30 mouse cellular contexts compared by ENCODE assay signal in genomic region chr3:41317170-41317569, GRCm38 (mm10).
DNase-seq lines count a peak whose midpoint lies in the region; ATAC-seq and TF ChIP-seq lines count a peak whose summit lies in the region.
"Had no signal": no experiment of that assay in that cellular context is flagged by ENCODE, and none has a peak within 500 bp of the region (broad histone marks: within the 10 kb centered on the region; RNA-seq: fewer than 3 reads in every experiment).

No protein-coding gene starts in this region.

- no peak overlapping the region for H3K4me3 ChIP-seq in kidney, embryonic 15.5 days (replicated peaks)
- H3K4me3 ChIP-seq in limb, embryonic 13.5 days, result no peak overlapping the region
- no peak overlapping the region for H3K4me3 ChIP-seq in limb, embryonic 10.5 days
- no peak overlapping the region for H3K4me3 ChIP-seq in stomach, embryonic 14.5 days (ENCODE audit: low read depth, low read length)
- no peak overlapping the region for H3K4me3 ChIP-seq in stomach, postnatal 0 days (ENCODE audit: low read depth, low read length)
- H3K4me3 ChIP-seq: erythroblast, embryonic 14.5 days; forebrain, embryonic 12.5 days; heart, embryonic 12.5 days; hindbrain, embryonic 12.5 days; left cerebral cortex, adult 2 months; liver, embryonic 13.5 days had no signal

- no peak overlapping the region for H3K27ac ChIP-seq in kidney, embryonic 15.5 days
- H3K27ac ChIP-seq in limb, embryonic 13.5 days, result no peak overlapping the region
- no peak overlapping the region for H3K27ac ChIP-seq in limb, embryonic 10.5 days
- no peak overlapping the region for H3K27ac ChIP-seq in stomach, embryonic 14.5 days (ENCODE audit: low read length)
- no peak overlapping the region for H3K27ac ChIP-seq in stomach, postnatal 0 days (replicated peaks)
- H3K27ac ChIP-seq: forebrain, embryonic 12.5 days; hindbrain, embryonic 12.5 days; left cerebral cortex, adult 2 months; liver, embryonic 13.5 days; macrophage had no signal

- H3K9ac ChIP-seq in kidney, embryonic 15.5 days, result no peak overlapping the region
- no peak overlapping the region for H3K9ac ChIP-seq in limb, embryonic 13.5 days
- no peak overlapping the region for H3K9ac ChIP-seq in stomach, embryonic 14.5 days (replicated peaks; ENCODE audit: low read depth, low read length)
- no peak overlapping the region for H3K9ac ChIP-seq in stomach, postnatal 0 days (ENCODE audit: low read length)
- H3K9ac ChIP-seq: forebrain, embryonic 12.5 days; heart, embryonic 12.5 days; hindbrain, embryonic 12.5 days; liver, embryonic 13.5 days had no signal

- H3K27me3 ChIP-seq in kidney, embryonic 15.5 days, result no peaks in the 10 kb centered on the region
- H3K27me3 ChIP-seq in limb, embryonic 13.5 days, result peaks cover 32% of the 10 kb centered on the region
- H3K27me3 ChIP-seq in limb, embryonic 10.5 days (ENCODE audit: low read depth, poor library complexity, severe bottlenecking), result 0 out of 2 replicates have a peak, but pooled peaks cover 5% of the 10 kb centered on the region
- H3K27me3 ChIP-seq in stomach, embryonic 14.5 days (ENCODE audit: control insufficient read depth, insufficient read depth, low read length), result no peaks in the 10 kb centered on the region
- no peaks in the 10 kb centered on the region for H3K27me3 ChIP-seq in stomach, postnatal 0 days (ENCODE audit: control insufficient read depth, insufficient read depth, low read length)
- H3K27me3 ChIP-seq: forebrain, embryonic 12.5 days; heart, embryonic 12.5 days; hindbrain, embryonic 12.5 days; liver, embryonic 13.5 days had no signal

- no peak overlapping the region for H3K4me2 ChIP-seq in kidney, embryonic 15.5 days
- H3K4me2 ChIP-seq in limb, embryonic 13.5 days (replicated peaks), result no peak overlapping the region
- H3K4me2 ChIP-seq in stomach, embryonic 14.5 days (replicated peaks; ENCODE audit: low read depth, low read length), result no peak overlapping the region
- H3K4me2 ChIP-seq in stomach, postnatal 0 days (replicated peaks; ENCODE audit: low read depth), result no peak overlapping the region
- H3K4me2 ChIP-seq: forebrain, embryonic 12.5 days; heart, embryonic 12.5 days; hindbrain, embryonic 12.5 days; liver, embryonic 13.5 days; midbrain, embryonic 11.5 days had no signal

- H3K36me3 ChIP-seq in kidney, embryonic 15.5 days, result no peaks in the 10 kb centered on the region
- no peaks in the 10 kb centered on the region for H3K36me3 ChIP-seq in limb, embryonic 13.5 days
- H3K36me3 ChIP-seq in limb, embryonic 10.5 days, result no peaks in the 10 kb centered on the region
- H3K36me3 ChIP-seq in stomach, embryonic 14.5 days (ENCODE audit: control insufficient read depth, insufficient read depth, low read length), result no peaks in the 10 kb centered on the region
- no peaks in the 10 kb centered on the region for H3K36me3 ChIP-seq in stomach, postnatal 0 days (ENCODE audit: control insufficient read depth, insufficient read depth, low read length)
- H3K36me3 ChIP-seq: forebrain, embryonic 12.5 days; heart, embryonic 12.5 days; hindbrain, embryonic 12.5 days; liver, embryonic 13.5 days had no signal

- H3K4me1 ChIP-seq in kidney, embryonic 15.5 days, result peaks cover 23% of the 10 kb centered on the region
- H3K4me1 ChIP-seq in limb, embryonic 13.5 days, result peaks cover 27% of the 10 kb centered on the region
- H3K4me1 ChIP-seq in limb, embryonic 10.5 days, result peaks cover 28% of the 10 kb centered on the region
- peaks cover 3% of the 10 kb centered on the region; the same call in 1 of the 2 replicates for H3K4me1 ChIP-seq in stomach, embryonic 14.5 days (ENCODE audit: control insufficient read depth, insufficient read depth, low read length)
- no peaks in the 10 kb centered on the region for H3K4me1 ChIP-seq in stomach, postnatal 0 days (replicated peaks; ENCODE audit: control insufficient read depth, insufficient read depth)
- H3K4me1 ChIP-seq: forebrain, embryonic 12.5 days; heart, embryonic 12.5 days; hindbrain, embryonic 12.5 days; liver, embryonic 13.5 days had no signal

- peak; percentile 65 for ATAC-seq in kidney, embryonic 15.5 days (replicated peaks; ENCODE audit: low FRiP score)
- ATAC-seq in limb, embryonic 13.5 days (ENCODE audit: low FRiP score, low read depth), result peak; percentile 12
- ATAC-seq in stomach, embryonic 14.5 days (ENCODE audit: insufficient number of reproducible peaks, insufficient read depth, low FRiP score, low read depth), result peak; percentile 20; the same call in 1 of the 2 replicates
- no peak for ATAC-seq in stomach, postnatal 0 days (ENCODE audit: low FRiP score, low TSS enrichment)
- ATAC-seq: activated CD4-positive, CD25-positive, alpha-beta regulatory T cell, adult 4 months; inflammation-experienced regulatory T-cells, adult 6 months had no signal

- H3K9me3 ChIP-seq in kidney, embryonic 15.5 days (replicated peaks), result no peaks in the 10 kb centered on the region
- no peaks in the 10 kb centered on the region; the same call in 1 of the 2 replicates for H3K9me3 ChIP-seq in limb, embryonic 13.5 days
- H3K9me3 ChIP-seq in limb, embryonic 10.5 days (replicated peaks), result no peaks in the 10 kb centered on the region
- H3K9me3 ChIP-seq in stomach, embryonic 14.5 days (ENCODE audit: control insufficient read depth, low read depth, low read length), result no peaks in the 10 kb centered on the region
- no peaks in the 10 kb centered on the region for H3K9me3 ChIP-seq in stomach, postnatal 0 days (ENCODE audit: control insufficient read depth, low read length)
- H3K9me3 ChIP-seq: forebrain, embryonic 12.5 days; heart, embryonic 12.5 days; hindbrain, embryonic 12.5 days; liver, embryonic 13.5 days had no signal

- no peak for TF ChIP-seq CTCF in stomach, postnatal 0 days (IDR thresholded peaks at IDR 0.05; ENCODE audit: low read depth)

- no peak for DNase-seq in kidney, adult 18-20 months
- no peak for DNase-seq in limb, embryonic 10.5 days (ENCODE audit: low spot score)
- no peak for DNase-seq in stomach, postnatal 0 days (ENCODE audit: low spot score)
- no peak for DNase-seq in urinary bladder, postnatal 10 days (ENCODE audit: low spot score)
- DNase-seq: adrenal gland, adult 8-10 months; B cell, adult 2 months; cerebellum, adult 11-12 months; cerebellum, postnatal 10 days; gastrocnemius, postnatal 25 days; heart, adult 18-20 months; heart, postnatal 10 days; left cerebral cortex, postnatal 4 days; liver, embryonic 13.5 days; lung, adult 2 months; retina, postnatal 1 day; right cerebral cortex, postnatal 25 days; spleen, adult 18-20 months; thymus, postnatal 14 days had no signal

- WGBS in kidney, embryonic 15.5 days, result 10% methylated on average over 4 of the region's 4 CpGs
- WGBS in limb, embryonic 13.5 days, result 26% methylated on average over 4 of the region's 4 CpGs
- 27% methylated on average over 4 of the region's 4 CpGs for WGBS in limb, embryonic 10.5 days
- 25% methylated on average over 4 of the region's 4 CpGs for WGBS in stomach, embryonic 14.5 days
- WGBS in stomach, postnatal 0 days, result 43% methylated on average over 4 of the region's 4 CpGs

- TF ChIP-seq EP300 in stomach, postnatal 0 days (optimal IDR thresholded peaks at IDR 0.05), result no peak
